Mouse (Mus musculus) embryonic facial prominence, embryonic 14.5 days (tissue): ENCODE data around the gene Fcrlb. TPM values are rescaled to one million over a fixed set of nuclear protein-coding genes. Genes with fewer than 3 reads are reported as not detected.

ENCODE experiments used
- ATAC-seq: fragments of 200-750 bp; cut with Nextera tagmentation; 2 replicates; pipeline ENCODE4 v1.8.0; 2017; ENCODE audit warnings: low read depth, moderate number of reproducible peaks, moderate TSS enrichment
- DNase-seq: peaks from one replicate; pipeline ENCODE4 v3.0.0-alpha.2; 2015; ENCODE audit warnings: low spot score
- H3K27ac ChIP-seq: fragments of 300-500 bp; sonication (generic); replicated peaks from 2 replicates; pipeline ENCODE4 v1.5.1; 2014; ENCODE audit warnings: low read depth, mild to moderate bottlenecking, low read length, moderate library complexity
- H3K27me3 ChIP-seq: fragments of 300-500 bp; sonication (generic); replicated peaks from 2 replicates; pipeline ENCODE4 v1.6.1; 2014; ENCODE audit warnings: low read length; ENCODE audit not compliant: control insufficient read depth, insufficient read depth
- H3K36me3 ChIP-seq: fragments of 300-500 bp; sonication (generic); 2 replicates; pipeline ENCODE4 v1.6.1; 2014; ENCODE audit warnings: low read length, mixed read lengths; ENCODE audit not compliant: control insufficient read depth, insufficient read depth
- H3K4me1 ChIP-seq: fragments of 300-500 bp; sonication (generic); 2 replicates; pipeline ENCODE4 v1.6.1; 2014; ENCODE audit warnings: antibody characterized with exemption, low read length; ENCODE audit not compliant: control insufficient read depth, insufficient read depth
- H3K4me2 ChIP-seq: fragments of 300-500 bp; sonication (generic); 2 replicates; pipeline ENCODE4 v1.6.1; 2014; ENCODE audit warnings: low read depth, mild to moderate bottlenecking, low read length, moderate library complexity, mixed read lengths
- H3K4me3 ChIP-seq: fragments of 300-500 bp; sonication (generic); 2 replicates; pipeline ENCODE4 v1.5.1; 2014; ENCODE audit warnings: low read depth, mild to moderate bottlenecking, low read length
- H3K9ac ChIP-seq: fragments of 300-500 bp; sonication (generic); 2 replicates; pipeline ENCODE4 v1.6.1; 2014; ENCODE audit warnings: low read depth, mild to moderate bottlenecking, low read length, moderate library complexity, mixed read lengths
- H3K9me3 ChIP-seq: fragments of 300-500 bp; sonication (generic); 2 replicates; pipeline ENCODE4 v1.6.1; 2016; ENCODE audit warnings: low read length; ENCODE audit not compliant: control insufficient read depth
- WGBS: fragments of 180-500 bp; shearing (Covaris S2); extraction: QIAGEN DNeasy Blood & Tissue Kit; methylation state at CpG from one replicate; pipeline ENCODE4 v1.1.7; 2014; 5-methylcytosine and 5-hydroxymethylcytosine counted together
- polyA plus RNA-seq: library from polyadenylated mRNA; unstranded; fragments of >200 nt; fragmentation: Nextera tagmentation; extraction: Ambion mirVana; gene quantifications from 2 replicates; pipeline ENCODE4 v1.2.1, GENCODE M21; 2014

The Fcrlb gene
- polyA plus RNA-seq, 1 experiment from 2014 or later: not detected

- ATAC-seq: no peak
- Histone ChIP-seq H3K4me1 (0 out of 2 replicates have a peak, but pooled peaks cover 4% of the 10 kb centered on the region), H3K4me3 (no peak overlapping the region), H3K9ac (no peak overlapping the region), H3K9me3 (no peaks in the 10 kb centered on the region), H3K27me3 (no peaks in the 10 kb centered on the region), H3K36me3 (no peaks in the 10 kb centered on the region), H3K4me2 (no peak overlapping the region), H3K27ac (no peak overlapping the region)
- no peak for DNase-seq
- WGBS: 61% methylated on average over 4 of the region's 4 CpGs
Measured at GRCm38 (mm10) chr1:170863033-170863432, 49.7 kb downstream of the Fcrlb start.

GRCm38 (mm10) chr1:170862435-170862717 is 50.4 kb downstream of the Fcrlb start:
- Histone ChIP-seq H3K36me3 (no peaks in the 10 kb centered on the region), H3K4me2 (no peak overlapping the region), H3K9me3 (no peaks in the 10 kb centered on the region), H3K27ac (no peak overlapping the region), H3K27me3 (no peaks in the 10 kb centered on the region), H3K4me3 (no peak overlapping the region), H3K4me1 (0 out of 2 replicates have a peak, but pooled peaks cover 4% of the 10 kb centered on the region), H3K9ac (no peak overlapping the region)
- ATAC-seq (no peak), DNase-seq (no peak)
- WGBS: 79% methylated on average over 3 of the region's 3 CpGs

GRCm38 (mm10) chr1:170861671-170862434 is 50.9 kb downstream of the Fcrlb start:
- H3K27me3 ChIP-seq: no peaks in the 10 kb centered on the region
- H3K9ac ChIP-seq: no peak overlapping the region
- no peak for DNase-seq
- H3K4me2 ChIP-seq: no peak overlapping the region
- no peak overlapping the region for H3K27ac ChIP-seq
- H3K4me3 ChIP-seq: no peak overlapping the region
- H3K4me1 ChIP-seq: 0 out of 2 replicates have a peak, but pooled peaks cover 2% of the 10 kb centered on the region
- 77% methylated on average over 13 of the region's 13 CpGs for WGBS
- no peaks in the 10 kb centered on the region for H3K36me3 ChIP-seq
- H3K9me3 ChIP-seq: no peaks in the 10 kb centered on the region
- no peak for ATAC-seq

GRCm38 (mm10) chr1:170858872-170859271 is 53.9 kb downstream of the Fcrlb start:
- no peak overlapping the region for H3K4me2 ChIP-seq
- H3K4me3 ChIP-seq: no peak overlapping the region
- 75% methylated on average over 1 of the region's 2 CpGs for WGBS
- H3K9me3 ChIP-seq: no peaks in the 10 kb centered on the region
- H3K27me3 ChIP-seq: no peaks in the 10 kb centered on the region
- no peak for ATAC-seq
- no peaks in the 10 kb centered on the region for H3K4me1 ChIP-seq
- no peak overlapping the region for H3K9ac ChIP-seq
- no peak overlapping the region for H3K27ac ChIP-seq
- no peaks in the 10 kb centered on the region for H3K36me3 ChIP-seq
- DNase-seq: no peak

- DNase-seq: no peak
- no peak overlapping the region for H3K4me3 ChIP-seq
- H3K27ac ChIP-seq: no peak overlapping the region
- H3K4me2 ChIP-seq: no peak overlapping the region
- 86% methylated on average over 2 of the region's 2 CpGs for WGBS
- ATAC-seq: no peak
- 0 out of 2 replicates have a peak, but pooled peaks cover 6% of the 10 kb centered on the region for H3K36me3 ChIP-seq
- no peak overlapping the region for H3K9ac ChIP-seq
- no peaks in the 10 kb centered on the region for H3K27me3 ChIP-seq
- H3K9me3 ChIP-seq: no peaks in the 10 kb centered on the region
- no peaks in the 10 kb centered on the region for H3K4me1 ChIP-seq
Measured at GRCm38 (mm10) chr1:170857369-170857768, 55.4 kb downstream of the Fcrlb start.

Other genes with a start within 250 kb of the Fcrlb start
- gene Atf6, start 45.2 kb downstream of the Fcrlb start, polyA plus RNA-seq: 10.8 and 11.7 TPM in 2 replicates
- gene Gm26620, start 27.9 kb downstream of the Fcrlb start, polyA plus RNA-seq: 1.1 and 1.5 TPM in 2 replicates
- 43.7 and 44.7 TPM in 2 replicates for gene Dusp12, start 27.4 kb downstream of the Fcrlb start, polyA plus RNA-seq
- gene Fcrla, start 14.6 kb upstream of the Fcrlb start, polyA plus RNA-seq: not detected in 2 replicates
- gene Fcgr2b, start 63.6 kb upstream of the Fcrlb start, polyA plus RNA-seq: 1.6 and 3.2 TPM in 2 replicates
- 0.81 and 0.92 TPM in 2 replicates for gene Fcgr4, start 106.0 kb upstream of the Fcrlb start, polyA plus RNA-seq
- 20.5 and 25.0 TPM in 2 replicates for gene Fcgr3, start 152.0 kb upstream of the Fcrlb start, polyA plus RNA-seq
- 4.4 and 12.3 TPM in 2 replicates for gene Cfap126, start 201.0 kb upstream of the Fcrlb start, polyA plus RNA-seq
- 276 and 291 TPM in 2 replicates for gene Sdhc, start 237.7 kb upstream of the Fcrlb start, polyA plus RNA-seq
- gene Mpz, start 237.8 kb upstream of the Fcrlb start, polyA plus RNA-seq: 9.6 and 11.2 TPM in 2 replicates